Mouse (Mus musculus) liver, embryonic 14.5 days (tissue): ENCODE data around the gene Gm11037. TPM values are rescaled to one million over a fixed set of nuclear protein-coding genes. Genes with fewer than 3 reads are reported as not detected.

Source experiments
- ATAC-seq: fragments of 200-750 bp; cut with Nextera tagmentation; 2 replicates; pipeline ENCODE4 v1.8.0; 2017; ENCODE audit warnings: moderate number of reproducible peaks, mild to moderate bottlenecking, moderate library complexity; ENCODE audit not compliant: insufficient read depth
- DNase-seq, 3 experiments: peaks; one replicate each; pipeline ENCODE4 v3.0.0-alpha.2; 2012 to 2013; ENCODE audit warnings: low read depth in 3 of 3, low spot score in 3 of 3
- H3K27ac ChIP-seq: fragments of 300-500 bp; sonication (generic); 2 replicates; pipeline ENCODE4 v1.5.1; 2014; ENCODE audit warnings: moderate library complexity, mild to moderate bottlenecking, control low read depth, inconsistent platforms
- H3K27me3 ChIP-seq: fragments of 300-500 bp; sonication (generic); 2 replicates; pipeline ENCODE4 v1.6.1; 2014; ENCODE audit warnings: mild to moderate bottlenecking, low read length, moderate library complexity; ENCODE audit not compliant: control insufficient read depth, insufficient read depth
- H3K36me3 ChIP-seq: fragments of 300-500 bp; sonication (generic); replicated peaks from 2 replicates; pipeline ENCODE4 v1.6.1; 2014; ENCODE audit warnings: low read depth; ENCODE audit not compliant: control insufficient read depth, insufficient read depth
- H3K4me1 ChIP-seq, 2 experiments: fragments of 200-500 bp in 1 of 2; fragments of 300-500 bp in 1 of 2; sonication (generic) in 1 of 2; replicated peaks; 2 replicates each; pipeline ENCODE4 v1.6.1; 2012 to 2014; ENCODE audit warnings: antibody characterized with exemption in 1 of 2, inconsistent platforms in 1 of 2, low read length in 1 of 2; ENCODE audit not compliant: control insufficient read depth in 2 of 2, insufficient read depth in 2 of 2
- H3K4me2 ChIP-seq: fragments of 300-500 bp; sonication (generic); 2 replicates; pipeline ENCODE4 v1.6.1; 2014; ENCODE audit warnings: low read depth, mild to moderate bottlenecking, control low read depth, moderate library complexity
- H3K4me3 ChIP-seq, 2 experiments: fragments of 200-500 bp in 1 of 2; fragments of 300-500 bp in 1 of 2; sonication (generic) in 1 of 2; 2 replicates each; pipeline ENCODE4 v1.5.1; 2012 to 2014; ENCODE audit warnings: low read depth in 2 of 2, low read length in 2 of 2, mild to moderate bottlenecking in 2 of 2, control low read depth in 1 of 2, inconsistent platforms in 1 of 2, moderate library complexity in 1 of 2; ENCODE audit not compliant: insufficient read depth in 1 of 2
- H3K9ac ChIP-seq: fragments of 300-500 bp; sonication (generic); replicated peaks from 2 replicates; pipeline ENCODE4 v1.6.1; 2014; ENCODE audit warnings: mild to moderate bottlenecking, control low read depth, moderate library complexity
- H3K9me3 ChIP-seq: fragments of 300-500 bp; sonication (generic); 2 replicates; pipeline ENCODE4 v1.6.1; 2016; ENCODE audit warnings: low read length, mixed read lengths; ENCODE audit not compliant: control insufficient read depth
- CTCF ChIP-seq: IDR thresholded peaks from 2 replicates; pipeline ENCODE4 v1.5.1; 2016; ENCODE audit warnings: antibody characterized with exemption, low read depth, control low read depth
- EP300 ChIP-seq: IDR thresholded peaks from 2 replicates; pipeline ENCODE4 v1.6.1; 2016; ENCODE audit warnings: antibody characterized with exemption, low read depth
- WGBS: fragments of 180-500 bp; shearing (Covaris S2); extraction: QIAGEN DNeasy Blood & Tissue Kit; methylation state at CpG from one replicate; pipeline ENCODE4 v1.1.7; 2014; ENCODE audit not compliant: insufficient replicate concordance; 5-methylcytosine and 5-hydroxymethylcytosine counted together
- polyA plus RNA-seq, 2 experiments: library from polyadenylated mRNA; depleted of rRNA in 1 of 2; stranded (reverse) in 1 of 2; unstranded in 1 of 2; fragments of >200 nt; fragmentation: Nextera tagmentation in 1 of 2; extraction: Ambion mirVana in 1 of 2; gene quantifications; 2 replicates each; pipeline versions ENCODE4 v1.2.1 to v1.2.3; 2012 to 2014

Gm11037 gene
- polyA plus RNA-seq, 2 experiments = not detected

DNA sequence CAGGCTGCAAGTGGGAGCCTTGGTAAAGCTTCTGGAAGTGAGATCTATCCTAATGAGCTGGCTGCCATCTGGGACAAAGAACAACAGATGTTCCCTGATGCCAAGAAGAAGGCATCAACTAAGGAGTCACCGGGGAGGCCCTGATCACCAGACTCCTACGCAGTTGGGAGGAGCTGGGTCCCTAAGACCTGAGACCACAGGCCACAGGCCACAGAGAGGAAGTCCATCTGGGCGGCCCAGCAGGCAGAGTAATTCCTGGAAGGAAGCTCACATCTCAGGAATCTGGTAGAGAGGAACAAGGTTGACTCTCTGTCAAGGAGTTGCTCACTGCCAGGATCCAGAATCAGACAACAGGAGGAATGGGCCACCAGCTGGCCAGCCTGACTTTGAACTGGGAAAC lies 9.1 kb upstream of the Gm11037 start:
- ATAC-seq = no peak
- no peak overlapping the region for H3K4me3 ChIP-seq
- 22% methylated on average over 3 of the region's 3 CpGs for WGBS
- no peaks in the 10 kb centered on the region for H3K9me3 ChIP-seq
- no peak overlapping the region for H3K9ac ChIP-seq
- DNase-seq = no peak
- no peaks in the 10 kb centered on the region; the same call in 1 of the 2 replicates for H3K27me3 ChIP-seq
- H3K4me1 ChIP-seq = peaks cover 33 to 38% of the 10 kb centered on the region in 2 experiments
- no peak overlapping the region for H3K4me2 ChIP-seq
- H3K27ac ChIP-seq = no peak overlapping the region
- no peaks in the 10 kb centered on the region for H3K36me3 ChIP-seq
- no peak for TF ChIP-seq EP300
- TF ChIP-seq CTCF = no peak

- TF ChIP-seq EP300 (no peak), CTCF (no peak)
- no peaks in the 10 kb centered on the region for H3K9me3 ChIP-seq
- ATAC-seq (no peak), DNase-seq (no peak)
- H3K4me2 ChIP-seq = no peak overlapping the region
- no peaks in the 10 kb centered on the region; the same call in 1 of the 2 replicates for H3K27me3 ChIP-seq
- peaks cover 43 to 48% of the 10 kb centered on the region in 2 experiments for H3K4me1 ChIP-seq
- H3K36me3 ChIP-seq = no peaks in the 10 kb centered on the region
- H3K4me3 ChIP-seq = no peak overlapping the region
- no peak overlapping the region for H3K27ac ChIP-seq
- 79% methylated on average over 9 of the region's 9 CpGs for WGBS
- H3K9ac ChIP-seq = no peak overlapping the region
Measured at GRCm38 (mm10) chr2:131125157-131125963, 7.9 kb upstream of the Gm11037 start.

DNA sequence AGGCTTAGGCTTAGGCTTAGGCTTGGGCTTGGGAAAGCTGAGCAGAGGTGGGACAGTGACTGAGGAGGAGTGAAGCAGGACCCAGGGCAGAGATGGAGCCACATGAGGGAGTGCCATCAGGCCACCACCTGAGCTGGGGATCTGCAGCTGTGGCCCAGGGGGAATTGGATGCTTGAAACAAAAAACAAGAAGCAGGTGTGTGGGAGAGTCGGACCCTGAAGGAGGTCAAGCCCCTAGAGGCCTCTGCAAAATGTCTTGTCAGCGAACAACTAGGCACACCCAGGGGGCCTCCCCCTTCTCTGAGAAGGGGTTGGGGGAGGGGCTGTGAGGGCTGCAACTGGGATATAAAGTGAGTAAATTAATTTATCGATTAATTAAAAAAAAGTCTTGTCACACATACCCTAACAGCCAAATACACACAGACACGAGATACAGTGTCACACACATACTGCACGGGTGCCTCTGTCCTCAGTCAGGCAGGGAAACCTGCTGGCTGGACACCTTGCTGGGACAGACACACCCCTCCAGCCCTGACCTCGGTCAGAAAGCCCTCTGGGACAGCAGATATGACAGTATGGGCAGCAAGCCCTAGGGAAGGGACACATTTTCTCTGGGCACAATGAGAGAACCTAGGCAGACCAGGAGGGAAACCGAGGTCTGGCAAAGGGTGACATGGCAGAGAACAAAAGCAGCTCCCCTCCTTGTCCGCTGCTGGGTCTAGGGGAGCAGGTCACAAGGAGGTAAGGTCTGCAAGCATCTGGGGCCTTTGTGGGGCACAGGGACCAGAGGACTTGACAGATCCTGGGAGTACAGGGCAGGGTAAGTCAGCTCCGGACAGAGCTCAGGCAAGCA lies 7.1 kb upstream of the Gm11037 start:
- no peak for TF ChIP-seq EP300
- TF ChIP-seq CTCF = no peak
- 59% methylated on average over 9 of the region's 9 CpGs for WGBS
- Histone ChIP-seq H3K4me3 (no peak overlapping the region), H3K9me3 (no peaks in the 10 kb centered on the region), H3K4me2 (peak overlapping the region; percentile 85; the same call in 1 of the 2 replicates), H3K27me3 (no peaks in the 10 kb centered on the region; the same call in 1 of the 2 replicates), H3K36me3 (no peaks in the 10 kb centered on the region), H3K9ac (peak overlapping the region; percentile 14; the same call in 1 of the 2 replicates), H3K27ac (no peak overlapping the region), H3K4me1 (peaks cover 47 to 53% of the 10 kb centered on the region in 2 experiments)
- no peak for DNase-seq
- ATAC-seq = no peak

GRCm38 (mm10) chr2:131127161-131127730 lies 6.1 kb upstream of the Gm11037 start, which contains the start of gene Hspa12b:
Gene Hspa12b (plus strand): TSS chr2:131127280.
- Histone ChIP-seq H3K9me3 (no peaks in the 10 kb centered on the region), H3K27me3 (no peaks in the 10 kb centered on the region; the same call in 1 of the 2 replicates), H3K27ac (peak within 1 kb of the TSS; percentile 20), H3K4me1 (peaks cover 53 to 63% of the 10 kb centered on the region in 2 experiments), H3K4me3 (peak within 1 kb of the TSS; percentile 54 to 56), H3K4me2 (peak within 1 kb of the TSS; percentile 85), H3K9ac (peak within 1 kb of the TSS; percentile 62), H3K36me3 (no peaks in the 10 kb centered on the region)
- TF ChIP-seq EP300 = no peak
- TF ChIP-seq CTCF = no peak
- DNase-seq (no peak), ATAC-seq (peak; percentile 80)
- WGBS = under 1% methylated on average over 28 of the region's 28 CpGs
